Mouse (Mus musculus) MEL (cell line): ENCODE measurements at regions not wholly inside any gene's neighbourhood (a gene's known extent, or its start where the extent isn't known, plus 50 kb on each side); places are given as distances from the start of the nearest gene placed in this dataset.

Experiments
- CHD1 ChIP-seq: IDR thresholded peaks from 2 replicates; pipeline ENCODE4 v1.6.1; 2012; ENCODE audit warnings: low read depth, mild to moderate bottlenecking, inconsistent platforms, low read length, improper control_type of control experiment
- CTCF ChIP-seq, 3 experiments: IDR thresholded peaks in 2 of 3; conservative IDR thresholded peaks in 1 of 3; 2 replicates each; pipeline ENCODE4 v1.5.1; 2011 to 2012; ENCODE audit warnings: low read length in 3 of 3, low read depth in 2 of 3, mild to moderate bottlenecking in 2 of 3, improper control_type of control experiment in 1 of 3, inconsistent platforms in 1 of 3, mixed read lengths in 1 of 3, moderate library complexity in 1 of 3; ENCODE audit not compliant: control insufficient read depth in 1 of 3, insufficient read depth in 1 of 3, poor library complexity in 1 of 3, severe bottlenecking in 1 of 3
- EP300 ChIP-seq, 2 experiments: IDR thresholded peaks; 2 replicates each; pipeline ENCODE4 v1.6.1; 2011; ENCODE audit warnings: improper control_type of control experiment in 2 of 2, low read length in 2 of 2, low read depth in 1 of 2, mild to moderate bottlenecking in 1 of 2
- MAZ ChIP-seq: IDR thresholded peaks from 2 replicates; pipeline ENCODE4 v1.6.1; 2012; ENCODE audit warnings: low read depth, mild to moderate bottlenecking, inconsistent platforms, low read length, improper control_type of control experiment
- POLR2A ChIP-seq, 2 experiments: IDR thresholded peaks; 2 replicates each; pipeline ENCODE4 v1.6.1; 2011 to 2012; ENCODE audit warnings: low read length in 2 of 2, mild to moderate bottlenecking in 2 of 2, control low read depth in 1 of 2, improper control_type of control experiment in 1 of 2, low read depth in 1 of 2, moderate library complexity in 1 of 2; ENCODE audit not compliant: control insufficient read depth in 1 of 2, insufficient read depth in 1 of 2, poor library complexity in 1 of 2
- RAD21 ChIP-seq: IDR thresholded peaks from 2 replicates; pipeline ENCODE4 v1.6.1; 2011; ENCODE audit warnings: mild to moderate bottlenecking, low read depth, low read length, improper control_type of control experiment
- ZNF384 ChIP-seq: IDR thresholded peaks from 2 replicates; pipeline ENCODE4 v1.6.1; 2012; ENCODE audit warnings: low read depth, mild to moderate bottlenecking, inconsistent platforms, low read length, improper control_type of control experiment

- TF ChIP-seq ZNF384 (no peak), RAD21 (no peak), CTCF (IDR thresholded peaks at IDR 0.05 in 2 of 3, conservative IDR thresholded peaks at IDR 0.05 in 1 of 3; ENCODE audit: control insufficient read depth in 1 of 3, insufficient read depth in 1 of 3, low read depth in 2 of 3, low read length in 3 of 3, poor library complexity in 1 of 3, severe bottlenecking in 1 of 3) (no peak), POLR2A (IDR thresholded peaks at IDR 0.05; ENCODE audit: control insufficient read depth in 1 of 2, insufficient read depth in 1 of 2, low read depth in 1 of 2, low read length in 2 of 2, poor library complexity in 1 of 2) (no peak), EP300 (IDR thresholded peaks at IDR 0.05; ENCODE audit: low read depth in 1 of 2, low read length in 2 of 2) (no peak), MAZ (no peak), CHD1 (no peak)
These were observed 61.4 kb upstream of the Chd2 start for GRCm38 (mm10) chr7:73602815-73603551.
